In the genomic region with DNA sequence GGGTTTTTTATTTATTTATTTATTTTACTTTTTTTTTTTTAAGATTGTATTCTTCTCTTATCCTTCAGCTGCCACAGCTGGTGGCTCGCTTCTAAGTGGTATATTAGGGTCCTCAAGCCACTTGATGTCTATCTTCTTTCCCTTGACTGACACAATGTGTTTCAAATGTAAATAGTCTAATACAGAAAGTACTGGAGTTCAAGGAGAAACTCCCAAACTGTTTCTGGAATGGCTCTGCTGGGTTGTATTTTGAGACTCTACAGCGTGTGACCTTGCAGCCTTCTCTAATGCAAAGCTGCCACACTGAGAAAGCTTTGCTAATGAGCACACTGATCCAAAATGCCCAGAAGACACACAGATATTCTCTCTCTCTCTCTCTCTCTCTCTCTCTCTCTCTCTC, we compare ENCODE assay signal across 20 mouse cellular contexts.
DNase-seq lines count a peak whose midpoint lies in the region; ATAC-seq and TF ChIP-seq lines count a peak whose summit lies in the region.
"Had no signal": no experiment of that assay in that cellular context is flagged by ENCODE, and none has a peak within 500 bp of the region (broad histone marks: within the 10 kb centered on the region; RNA-seq: fewer than 3 reads in every experiment).

No protein-coding gene starts in this region.

- no peaks in the 10 kb centered on the region for H3K36me3 ChIP-seq in forebrain, embryonic 14.5 days (ENCODE audit: control insufficient read depth, insufficient read depth, low read length)
- no peaks in the 10 kb centered on the region for H3K36me3 ChIP-seq in forebrain, postnatal 0 days (ENCODE audit: insufficient read depth)
- H3K36me3 ChIP-seq in midbrain, postnatal 0 days (ENCODE audit: insufficient read depth, low read length) = no peaks in the 10 kb centered on the region
- no peaks in the 10 kb centered on the region for H3K36me3 ChIP-seq in heart, embryonic 12.5 days
- H3K36me3 ChIP-seq: embryonic facial prominence, embryonic 13.5 days; heart, embryonic 10.5 days; heart, embryonic 15.5 days; hindbrain, embryonic 13.5 days; intestine, embryonic 15.5 days had no signal

- no peak for TF ChIP-seq CTCF in forebrain, postnatal 0 days (IDR thresholded peaks at IDR 0.05; ENCODE audit: low read depth)
- no peak for TF ChIP-seq CTCF in midbrain, postnatal 0 days (IDR thresholded peaks at IDR 0.05)

- H3K4me2 ChIP-seq in forebrain, embryonic 14.5 days (ENCODE audit: low read length) = no peak overlapping the region
- no peak overlapping the region for H3K4me2 ChIP-seq in forebrain, postnatal 0 days (ENCODE audit: low read depth)
- no peak overlapping the region for H3K4me2 ChIP-seq in midbrain, postnatal 0 days (ENCODE audit: low read depth, low read length, poor library complexity, severe bottlenecking)
- no peak overlapping the region for H3K4me2 ChIP-seq in heart, embryonic 12.5 days
- H3K4me2 ChIP-seq: embryonic facial prominence, embryonic 13.5 days; heart, embryonic 15.5 days; hindbrain, embryonic 13.5 days; intestine, embryonic 15.5 days had no signal

- ATAC-seq in forebrain, embryonic 14.5 days = peak; percentile 77
- no peak for ATAC-seq in forebrain, postnatal 0 days
- ATAC-seq in midbrain, postnatal 0 days (ENCODE audit: low FRiP score) = no peak
- no peak for ATAC-seq in heart, embryonic 12.5 days (ENCODE audit: insufficient number of reproducible peaks, low FRiP score)
- ATAC-seq: hindbrain, postnatal 0 days; intestine, embryonic 15.5 days had no signal

- H3K9me3 ChIP-seq in forebrain, embryonic 14.5 days (replicated peaks; ENCODE audit: control insufficient read depth, low read length) = no peaks in the 10 kb centered on the region
- no peaks in the 10 kb centered on the region for H3K9me3 ChIP-seq in forebrain, postnatal 0 days (ENCODE audit: low read length)
- no peaks in the 10 kb centered on the region for H3K9me3 ChIP-seq in midbrain, postnatal 0 days (ENCODE audit: low read length)
- H3K9me3 ChIP-seq in heart, embryonic 12.5 days (replicated peaks) = no peaks in the 10 kb centered on the region
- H3K9me3 ChIP-seq: embryonic facial prominence, embryonic 13.5 days; heart, embryonic 10.5 days; heart, embryonic 15.5 days; hindbrain, embryonic 13.5 days; intestine, embryonic 15.5 days had no signal

- H3K4me3 ChIP-seq in forebrain, embryonic 14.5 days (ENCODE audit: low read depth, low read length) = no peak overlapping the region
- H3K4me3 ChIP-seq in forebrain, postnatal 0 days (ENCODE audit: low read depth, low read length) = no peak overlapping the region
- no peak overlapping the region for H3K4me3 ChIP-seq in midbrain, postnatal 0 days (ENCODE audit: low read depth, low read length)
- H3K4me3 ChIP-seq in heart, embryonic 12.5 days = no peak overlapping the region
- H3K4me3 ChIP-seq: embryonic facial prominence, embryonic 13.5 days; heart, embryonic 10.5 days; heart, embryonic 15.5 days; hindbrain, embryonic 13.5 days; intestine, embryonic 15.5 days had no signal

- H3K27me3 ChIP-seq in forebrain, embryonic 14.5 days (replicated peaks; ENCODE audit: control insufficient read depth, insufficient read depth, low read length) = no peaks in the 10 kb centered on the region
- H3K27me3 ChIP-seq in forebrain, postnatal 0 days (ENCODE audit: insufficient read depth, low read length) = no peaks in the 10 kb centered on the region
- no peaks in the 10 kb centered on the region for H3K27me3 ChIP-seq in midbrain, postnatal 0 days (ENCODE audit: insufficient read depth, low read length)
- no peaks in the 10 kb centered on the region for H3K27me3 ChIP-seq in heart, embryonic 12.5 days (replicated peaks)
- H3K27me3 ChIP-seq: CH12.LX; embryonic facial prominence, embryonic 13.5 days; heart, embryonic 15.5 days; hindbrain, embryonic 13.5 days; intestine, embryonic 15.5 days had no signal

- peak; percentile 57 for DNase-seq in forebrain, embryonic 14.5 days (ENCODE audit: low spot score)
- no peak for DNase-seq in forebrain, postnatal 0 days
- DNase-seq in ES-CJ7 (ENCODE audit: low read depth, low spot score) = peak; percentile 21
- peak; percentile 27 for DNase-seq in ZHBTc4 (ENCODE audit: low read depth, low spot score)
- DNase-seq in midbrain, postnatal 0 days (ENCODE audit: low spot score) = peak; percentile 25
- DNase-seq: adrenal gland, postnatal 14 days; cerebellum, adult 18-20 months; cerebellum, adult 9-11 months; cerebellum, postnatal 36 days; gastrocnemius, postnatal 10 days; heart, adult 18-20 months; heart, postnatal 14 days had no signal

- H3K9ac ChIP-seq in forebrain, embryonic 14.5 days (ENCODE audit: low read length) = no peak overlapping the region
- no peak overlapping the region for H3K9ac ChIP-seq in forebrain, postnatal 0 days
- no peak overlapping the region for H3K9ac ChIP-seq in midbrain, postnatal 0 days (replicated peaks; ENCODE audit: low read length, poor library complexity, severe bottlenecking)
- no peak overlapping the region for H3K9ac ChIP-seq in heart, embryonic 12.5 days
- H3K9ac ChIP-seq: embryonic facial prominence, embryonic 13.5 days; heart, embryonic 15.5 days; hindbrain, embryonic 13.5 days; intestine, embryonic 15.5 days had no signal

- H3K4me1 ChIP-seq in forebrain, embryonic 14.5 days (ENCODE audit: control insufficient read depth, insufficient read depth, low read length) = peaks cover 9% of the 10 kb centered on the region
- no peaks in the 10 kb centered on the region for H3K4me1 ChIP-seq in forebrain, postnatal 0 days (ENCODE audit: insufficient read depth)
- H3K4me1 ChIP-seq in midbrain, postnatal 0 days (ENCODE audit: insufficient read depth, low read length) = no peaks in the 10 kb centered on the region
- 0 out of 2 replicates have a peak, but pooled peaks cover 1% of the 10 kb centered on the region for H3K4me1 ChIP-seq in heart, embryonic 12.5 days (replicated peaks)
- H3K4me1 ChIP-seq: embryonic facial prominence, embryonic 13.5 days; heart, embryonic 10.5 days; intestine, embryonic 15.5 days had no signal

- no peak overlapping the region for H3K27ac ChIP-seq in forebrain, embryonic 14.5 days (ENCODE audit: low read depth, low read length)
- no peak overlapping the region for H3K27ac ChIP-seq in forebrain, postnatal 0 days (ENCODE audit: low read depth, low read length)
- no peak overlapping the region for H3K27ac ChIP-seq in midbrain, postnatal 0 days (ENCODE audit: low read depth, low read length)
- no peak overlapping the region for H3K27ac ChIP-seq in heart, embryonic 12.5 days (ENCODE audit: poor library complexity, severe bottlenecking)
- H3K27ac ChIP-seq: embryonic facial prominence, embryonic 13.5 days; heart, embryonic 10.5 days; heart, embryonic 15.5 days; hindbrain, embryonic 13.5 days; hindbrain, postnatal 0 days; intestine, embryonic 15.5 days had no signal

- 48% methylated on average over 2 of the region's 2 CpGs for WGBS in forebrain, embryonic 14.5 days
- WGBS in forebrain, postnatal 0 days = 52% methylated on average over 2 of the region's 2 CpGs
- 62% methylated on average over 2 of the region's 2 CpGs for WGBS in midbrain, postnatal 0 days
- 65% methylated on average over 2 of the region's 2 CpGs for WGBS in heart, embryonic 12.5 days
